Mouse (Mus musculus) cerebellum, adult 2 months (tissue): ENCODE measurements around the gene Kdm4b.

Experiments used
- CTCF ChIP-seq: fragments of 200-500 bp; IDR thresholded peaks from 2 replicates; pipeline ENCODE4 v1.5.1; 2011; ENCODE audit warnings: low read depth, mild to moderate bottlenecking, control low read depth, low read length, moderate library complexity, borderline replicate concordance; ENCODE audit not compliant: insufficient read depth
- POLR2A ChIP-seq: fragments of 200-500 bp; IDR thresholded peaks from 2 replicates; pipeline ENCODE4 v1.6.1; 2011; ENCODE audit warnings: low read length, control low read depth, borderline replicate concordance; ENCODE audit not compliant: insufficient read depth

DNA sequence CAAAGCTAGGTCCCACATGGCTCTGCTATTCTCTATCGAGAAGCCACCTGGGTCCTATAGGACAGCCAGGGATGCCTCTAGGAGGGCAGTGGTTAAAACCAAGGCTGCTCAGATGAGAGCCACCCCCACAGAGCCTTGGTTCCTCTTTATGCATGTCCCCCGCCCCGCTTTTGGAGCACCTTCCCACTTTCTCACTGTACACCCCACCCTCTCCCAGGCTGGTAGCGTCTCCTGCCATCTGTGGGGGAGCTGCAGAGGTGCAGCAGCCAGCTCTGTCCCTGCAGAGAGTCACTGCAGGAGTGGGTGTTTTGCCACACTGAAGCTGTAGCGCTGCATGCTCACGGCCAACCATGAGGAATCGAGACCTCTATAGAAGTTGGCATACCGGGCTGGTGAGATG lies 42.5 kb upstream of the Kdm4b start:
- TF ChIP-seq POLR2A (no peak), CTCF (no peak)
